Mouse (Mus musculus): ENCODE results near the gene Dusp16.

DNA sequence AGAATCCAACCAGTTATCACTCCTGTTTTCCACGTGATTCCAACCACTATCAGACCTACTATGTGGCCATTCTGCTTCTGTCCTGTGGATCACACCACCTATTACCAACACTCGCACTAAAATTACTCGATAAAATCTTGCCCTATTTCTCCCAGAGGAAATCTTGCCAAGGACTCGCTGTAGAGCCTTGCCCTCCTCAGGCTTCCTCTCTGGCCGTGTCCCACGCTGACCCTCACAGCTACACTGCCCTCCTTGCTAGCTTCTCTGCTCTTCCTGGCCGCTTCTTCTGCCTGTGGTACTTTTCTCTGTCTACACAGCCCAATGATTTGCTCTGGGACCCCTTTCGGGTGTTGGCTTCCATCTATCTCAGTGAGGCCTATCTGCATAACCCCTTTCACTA lies 59.6 kb downstream of the Dusp16 start:
- TF ChIP-seq CTCF (IDR thresholded peaks at IDR 0.05; ENCODE audit: low read depth) (no peak), EP300 (IDR thresholded peaks at IDR 0.05; ENCODE audit: low read depth) (no peak)
